Mouse (Mus musculus) G1E (cell line): ENCODE data around the gene Snx13. TPM values are rescaled to one million over a fixed set of nuclear protein-coding genes. Genes with fewer than 3 reads are reported as not detected.

Experiments
- ATAC-seq: 2 replicates; pipeline ENCODE4 v1.8.0; 2016; ENCODE audit warnings: mild to moderate bottlenecking; ENCODE audit not compliant: insufficient number of reproducible peaks, poor library complexity, low FRiP score, severe bottlenecking; ENCODE audit errors: extremely low read depth
- DNase-seq: peaks from one replicate; pipeline ENCODE4 v3.0.0; 2012; ENCODE audit warnings: low spot score
- H3K27me3 ChIP-seq: 2 replicates; pipeline ENCODE4 v1.6.1; 2012; ENCODE audit warnings: mild to moderate bottlenecking, low read length, inconsistent platforms; ENCODE audit not compliant: insufficient read depth
- H3K36me3 ChIP-seq: replicated peaks from 2 replicates; pipeline ENCODE3; 2012; ENCODE audit warnings: mild to moderate bottlenecking, inconsistent platforms
- H3K4me1 ChIP-seq: 2 replicates; pipeline ENCODE4 v1.6.1; 2012; ENCODE audit warnings: low read depth, low read length, inconsistent platforms, mixed read lengths; ENCODE audit not compliant: insufficient read depth
- H3K4me3 ChIP-seq: 2 replicates; pipeline ENCODE4 v1.5.1; 2012; ENCODE audit warnings: low read depth, mild to moderate bottlenecking, inconsistent platforms, low read length, moderate library complexity, mixed read lengths
- H3K9me3 ChIP-seq: replicated peaks from 2 replicates; pipeline ENCODE4 v1.6.1; 2012; ENCODE audit warnings: inconsistent platforms
- CTCF ChIP-seq: IDR thresholded peaks from 2 replicates; pipeline ENCODE4 v1.5.1; 2012; ENCODE audit warnings: low read depth, low read length, inconsistent platforms, mixed read lengths
- GATA1 ChIP-seq: IDR thresholded peaks from 2 replicates; pipeline ENCODE4 v1.6.1; 2012; ENCODE audit warnings: borderline replicate concordance, low read length, inconsistent platforms, mixed read lengths
- GATA2 ChIP-seq: IDR thresholded peaks from 2 replicates; pipeline ENCODE4 v1.6.1; 2012; ENCODE audit warnings: low read depth, low read length, inconsistent platforms, borderline replicate concordance
- POLR2AphosphoS5 ChIP-seq: IDR thresholded peaks from 2 replicates; pipeline ENCODE4 v1.6.1; 2012; ENCODE audit warnings: low read depth, low read length, inconsistent platforms; ENCODE audit not compliant: insufficient replicate concordance
- TAL1 ChIP-seq: conservative IDR thresholded peaks from 2 replicates; pipeline ENCODE4 v1.6.1; 2012; ENCODE audit warnings: low read depth, low read length, inconsistent platforms, mixed read lengths
- polyA plus RNA-seq: library from polyadenylated mRNA; stranded (reverse); fragments of >175 nt; gene quantifications from 2 replicates; pipeline ENCODE4 v1.2.3, GENCODE M21; 2012
- total RNA-seq, 2 experiments: library from RNA; stranded (forward) in 1 of 2; stranded (reverse) in 1 of 2; fragments of 200-1000 nt in 1 of 2; fragments of >200 nt in 1 of 2; fragmentation: Nextera tagmentation in 1 of 2; gene quantifications; 2 replicates each; pipeline ENCODE4 v1.2.3; 2014 to 2017

Gene Snx13
- total RNA-seq (2014; fragmentation: Nextera tagmentation), result 23.3 and 25.1 TPM in 2 replicates
- total RNA-seq (2017), result 34.2 and 49.8 TPM in 2 replicates
- 7.7 and 11.4 TPM in 2 replicates for polyA plus RNA-seq

DNA sequence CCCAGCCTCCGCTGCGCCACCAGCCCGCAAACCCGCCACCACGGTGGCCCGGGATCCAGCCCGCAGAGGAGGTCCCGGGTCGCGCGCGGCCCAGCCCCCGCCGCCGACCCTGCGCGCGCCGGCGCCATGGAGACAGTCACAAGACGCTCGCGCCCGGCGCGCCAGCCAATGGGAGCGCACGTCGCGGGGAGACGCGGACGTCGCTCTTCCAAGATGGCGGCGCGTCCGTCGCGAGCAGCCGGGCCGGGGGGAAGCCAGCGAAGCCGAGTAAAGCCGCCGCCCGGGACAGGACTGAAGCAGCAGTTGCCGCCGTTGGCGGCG, at the start of gene Snx13:
TSS of gene Snx13 (plus strand) at position 188 of the 321 bp plus-strand sequence.
- peak within 1 kb of the TSS; percentile 97 for H3K4me3 ChIP-seq
- DNase-seq (peak; percentile 98), ATAC-seq (peak; percentile 55)
- no peaks in the 10 kb centered on the region for H3K9me3 ChIP-seq
- peaks cover 22% of the 10 kb centered on the region for H3K4me1 ChIP-seq
- peaks cover 4% of the 10 kb centered on the region for H3K36me3 ChIP-seq
- no peak for TF ChIP-seq CTCF
- no peak for TF ChIP-seq GATA1
- no peak for TF ChIP-seq POLR2AphosphoS5
- no peak for TF ChIP-seq GATA2
- TF ChIP-seq TAL1, result no peak
- H3K27me3 ChIP-seq, result no peaks in the 10 kb centered on the region

DNA sequence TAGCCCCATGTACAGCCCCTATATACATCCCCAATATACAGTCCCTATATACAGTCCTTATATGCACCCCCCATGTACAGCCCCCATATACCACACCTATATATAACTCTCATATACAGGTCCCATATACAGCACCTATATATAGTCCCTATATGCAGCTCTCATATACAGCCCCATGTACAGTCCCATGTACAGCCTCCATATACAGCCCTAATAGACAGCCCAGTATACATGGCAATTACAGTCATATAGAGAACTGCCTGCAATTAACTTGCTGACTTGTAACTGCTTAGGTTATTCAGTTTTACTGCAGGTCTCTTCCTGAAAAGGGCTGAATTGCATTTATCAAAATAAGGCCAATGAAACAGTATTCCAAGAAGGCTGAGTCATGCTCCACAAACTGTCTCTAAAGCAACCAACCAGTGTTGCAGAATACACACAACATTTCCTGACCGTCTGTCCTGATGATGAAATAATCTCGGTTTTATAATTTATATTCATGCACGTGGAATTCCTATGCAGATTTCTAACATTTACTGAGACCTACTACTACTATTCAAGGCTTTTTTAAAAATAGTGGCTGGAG, 49.3 kb upstream of the Snx13 start:
- H3K4me3 ChIP-seq, result no peak overlapping the region
- H3K9me3 ChIP-seq, result no peaks in the 10 kb centered on the region
- DNase-seq (no peak), ATAC-seq (no peak)
- TF ChIP-seq CTCF (no peak), GATA2 (no peak), TAL1 (no peak), GATA1 (no peak), POLR2AphosphoS5 (no peak)
- H3K36me3 ChIP-seq, result no peaks in the 10 kb centered on the region
- H3K4me1 ChIP-seq, result no peaks in the 10 kb centered on the region
- H3K27me3 ChIP-seq, result no peaks in the 10 kb centered on the region

DNA sequence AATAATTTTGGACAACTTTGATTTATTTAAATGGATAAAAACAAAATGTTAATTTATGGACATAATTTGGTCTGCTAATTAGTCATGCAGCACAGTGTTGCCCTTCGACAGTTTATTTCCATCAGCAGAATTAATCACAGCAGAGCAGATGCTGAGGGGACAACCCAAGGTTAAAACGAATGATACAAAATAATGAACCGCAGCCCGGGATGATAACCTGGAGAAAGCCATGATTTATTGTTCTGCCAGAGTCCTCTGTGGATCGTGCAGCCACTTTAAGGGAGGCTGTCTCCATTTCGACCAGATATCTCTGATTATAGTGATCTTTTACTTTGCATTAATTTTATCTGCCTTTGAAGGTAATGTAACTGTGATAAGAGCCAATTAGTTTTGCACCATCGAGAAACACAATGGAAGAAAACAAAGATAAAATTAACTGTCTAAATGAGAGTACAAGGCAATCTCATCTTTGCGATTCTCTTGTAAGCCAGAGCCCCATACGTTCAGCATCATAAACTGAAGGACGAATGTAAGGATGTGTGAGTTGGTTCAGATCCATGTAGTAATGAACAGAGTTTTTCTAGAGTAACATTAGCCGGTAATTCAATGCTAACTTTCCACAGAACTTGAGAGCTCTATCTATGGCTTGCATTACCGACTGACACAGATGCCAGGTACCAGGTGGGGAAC, 48.1 kb upstream of the Snx13 start:
- no peak for TF ChIP-seq TAL1
- no peak for TF ChIP-seq POLR2AphosphoS5
- no peak for TF ChIP-seq GATA2
- no peak for TF ChIP-seq GATA1
- TF ChIP-seq CTCF, result no peak
- Histone ChIP-seq H3K4me3 (no peak overlapping the region), H3K27me3 (no peaks in the 10 kb centered on the region), H3K4me1 (no peaks in the 10 kb centered on the region), H3K9me3 (no peaks in the 10 kb centered on the region), H3K36me3 (no peaks in the 10 kb centered on the region)
- no peak for ATAC-seq
- DNase-seq, result no peak

DNA sequence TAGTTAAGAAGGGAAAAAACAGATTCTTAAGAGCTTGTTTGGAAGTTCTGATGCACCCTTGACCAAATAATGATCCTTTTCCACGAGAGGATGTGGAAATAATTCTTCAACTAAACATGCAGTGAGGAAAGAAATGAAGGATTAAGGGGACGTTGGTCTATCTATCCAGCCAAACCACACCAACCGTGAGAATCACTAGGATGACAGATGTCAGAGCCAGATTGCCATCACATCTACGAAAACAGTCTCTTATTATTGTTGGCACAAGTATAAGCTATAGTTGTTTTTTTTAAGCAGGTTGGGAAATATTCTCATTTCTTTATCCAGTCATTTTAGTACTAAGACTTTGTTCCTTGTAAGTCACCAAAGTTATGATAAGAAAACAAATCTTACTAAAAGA, 46.7 kb upstream of the Snx13 start:
- DNase-seq, result no peak
- no peaks in the 10 kb centered on the region for H3K4me1 ChIP-seq
- TF ChIP-seq TAL1 (no peak), CTCF (no peak), POLR2AphosphoS5 (no peak), GATA1 (no peak), GATA2 (no peak)
- no peak for ATAC-seq
- H3K4me3 ChIP-seq, result no peak overlapping the region
- H3K27me3 ChIP-seq, result no peaks in the 10 kb centered on the region
- no peaks in the 10 kb centered on the region for H3K36me3 ChIP-seq
- no peaks in the 10 kb centered on the region for H3K9me3 ChIP-seq

DNA sequence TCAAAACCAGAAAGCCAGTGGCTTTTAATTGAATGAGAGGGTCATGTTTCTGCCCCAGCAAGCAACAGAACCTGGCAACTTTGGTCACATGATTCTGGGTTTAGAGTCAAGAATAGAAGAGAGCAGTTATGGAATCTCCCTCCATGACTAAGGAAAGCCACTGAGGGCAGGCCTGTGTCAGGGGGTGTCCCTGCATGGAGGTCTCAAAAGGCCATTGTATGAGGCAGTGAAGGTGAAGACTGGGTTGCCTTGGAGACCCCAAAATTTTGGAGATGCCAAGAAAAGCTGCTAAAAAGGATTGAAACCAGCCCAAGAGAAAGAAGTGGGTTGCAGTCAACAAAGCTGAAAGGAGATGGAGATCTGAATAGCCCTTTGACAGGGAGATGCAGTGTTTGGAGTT, 41.2 kb upstream of the Snx13 start:
- no peaks in the 10 kb centered on the region for H3K4me1 ChIP-seq
- DNase-seq (no peak), ATAC-seq (no peak)
- H3K27me3 ChIP-seq, result no peaks in the 10 kb centered on the region
- no peak for TF ChIP-seq CTCF
- TF ChIP-seq GATA1, result no peak
- no peak for TF ChIP-seq GATA2
- no peak for TF ChIP-seq POLR2AphosphoS5
- no peak for TF ChIP-seq TAL1
- H3K9me3 ChIP-seq, result no peaks in the 10 kb centered on the region
- no peaks in the 10 kb centered on the region for H3K36me3 ChIP-seq
- H3K4me3 ChIP-seq, result no peak overlapping the region

DNA sequence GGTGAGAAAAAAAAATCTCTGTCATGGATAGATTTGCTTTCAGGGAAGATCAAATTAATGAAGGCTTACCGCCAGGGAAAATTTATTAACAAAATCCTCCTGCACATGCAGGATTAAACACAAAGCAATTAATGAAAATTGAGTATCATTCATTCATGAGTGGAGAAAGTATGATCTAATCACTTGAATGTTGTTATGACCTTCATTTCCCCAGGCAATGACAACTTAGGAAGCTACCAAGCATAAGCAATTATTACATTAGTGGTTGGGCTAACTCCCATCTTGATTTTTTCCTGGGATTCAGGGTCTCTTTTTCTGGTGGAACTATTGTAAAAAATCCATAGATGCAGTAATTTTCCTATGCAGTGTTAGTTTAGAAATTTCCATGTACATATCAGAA, 39.1 kb upstream of the Snx13 start:
- ATAC-seq, result no peak
- DNase-seq, result no peak
- no peaks in the 10 kb centered on the region for H3K4me1 ChIP-seq
- H3K27me3 ChIP-seq, result no peaks in the 10 kb centered on the region
- H3K36me3 ChIP-seq, result no peaks in the 10 kb centered on the region
- no peak overlapping the region for H3K4me3 ChIP-seq
- no peak for TF ChIP-seq GATA1
- TF ChIP-seq TAL1, result no peak
- no peak for TF ChIP-seq POLR2AphosphoS5
- TF ChIP-seq GATA2, result no peak
- no peak for TF ChIP-seq CTCF
- H3K9me3 ChIP-seq, result no peaks in the 10 kb centered on the region
